Mouse (Mus musculus) granulocyte monocyte progenitor cell, adult 5-6 weeks (primary cell): ENCODE measurements around the gene Spdye4a. TPM values are rescaled to one million over a fixed set of nuclear protein-coding genes. Genes with fewer than 3 reads are reported as not detected.

Source experiments
- ATAC-seq: replicated peaks from 2 replicates; pipeline ENCODE4 v1.8.0; 2016; ENCODE audit warnings: mild to moderate bottlenecking, moderate TSS enrichment, inconsistent platforms; ENCODE audit not compliant: poor library complexity, severe bottlenecking
- total RNA-seq, 2 experiments: library from RNA; stranded (forward) in 1 of 2; stranded (reverse) in 1 of 2; fragments of 200-712, 200-1000 nt in 1 of 2; fragments of >200 nt in 1 of 2; fragmentation: Nextera tagmentation in 1 of 2; gene quantifications; 2 replicates each; pipeline ENCODE4 v1.2.3; 2014 to 2017

Spdye4a gene
- total RNA-seq (2014; fragmentation: Nextera tagmentation) = not detected in 2 replicates
- total RNA-seq (2017) = not detected in 2 replicates

DNA sequence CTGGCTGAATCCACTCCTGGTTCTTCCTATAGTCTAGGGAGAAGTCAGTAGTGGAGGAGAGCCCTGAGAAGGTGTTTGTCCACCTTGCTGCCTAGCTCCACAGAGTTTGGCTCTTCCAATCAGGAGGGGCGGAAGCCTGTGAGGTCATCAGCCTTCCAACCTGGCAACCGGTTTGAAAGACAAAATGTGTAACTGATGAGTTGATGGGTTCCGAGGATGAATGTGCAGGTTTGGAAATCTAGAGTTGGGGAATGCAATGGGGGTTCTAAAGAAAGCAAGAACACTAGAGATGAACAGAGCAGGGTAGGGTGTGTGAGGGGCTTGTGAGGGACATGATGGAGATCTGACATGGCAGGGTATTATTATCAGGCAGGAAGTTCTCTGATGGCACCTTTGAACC is at the start of gene Spdye4a:
Spdye4a (minus strand) TSS at position 101 of the 400 bp plus-strand sequence.
- no peak for ATAC-seq

DNA sequence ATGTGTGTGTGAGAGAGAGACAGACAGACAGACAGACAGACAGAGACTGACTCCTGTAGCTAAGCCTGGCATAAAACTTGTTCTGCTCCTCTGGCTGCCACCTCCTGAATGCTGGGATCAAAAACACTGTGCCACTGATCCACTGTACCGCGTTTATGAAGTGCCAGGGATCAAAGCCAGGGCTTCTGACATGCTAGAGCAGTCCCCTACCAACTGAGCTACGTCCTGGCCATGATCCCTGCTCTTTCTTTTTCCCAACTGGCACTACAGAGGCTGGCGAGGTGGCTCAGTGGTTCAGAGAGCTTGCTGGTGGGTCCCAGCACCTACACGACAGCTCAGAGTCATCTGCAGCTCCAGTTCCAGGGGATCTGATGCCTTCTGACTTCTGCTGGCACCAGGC is 49.1 kb upstream of the Spdye4a start:
- no peak for ATAC-seq

DNA sequence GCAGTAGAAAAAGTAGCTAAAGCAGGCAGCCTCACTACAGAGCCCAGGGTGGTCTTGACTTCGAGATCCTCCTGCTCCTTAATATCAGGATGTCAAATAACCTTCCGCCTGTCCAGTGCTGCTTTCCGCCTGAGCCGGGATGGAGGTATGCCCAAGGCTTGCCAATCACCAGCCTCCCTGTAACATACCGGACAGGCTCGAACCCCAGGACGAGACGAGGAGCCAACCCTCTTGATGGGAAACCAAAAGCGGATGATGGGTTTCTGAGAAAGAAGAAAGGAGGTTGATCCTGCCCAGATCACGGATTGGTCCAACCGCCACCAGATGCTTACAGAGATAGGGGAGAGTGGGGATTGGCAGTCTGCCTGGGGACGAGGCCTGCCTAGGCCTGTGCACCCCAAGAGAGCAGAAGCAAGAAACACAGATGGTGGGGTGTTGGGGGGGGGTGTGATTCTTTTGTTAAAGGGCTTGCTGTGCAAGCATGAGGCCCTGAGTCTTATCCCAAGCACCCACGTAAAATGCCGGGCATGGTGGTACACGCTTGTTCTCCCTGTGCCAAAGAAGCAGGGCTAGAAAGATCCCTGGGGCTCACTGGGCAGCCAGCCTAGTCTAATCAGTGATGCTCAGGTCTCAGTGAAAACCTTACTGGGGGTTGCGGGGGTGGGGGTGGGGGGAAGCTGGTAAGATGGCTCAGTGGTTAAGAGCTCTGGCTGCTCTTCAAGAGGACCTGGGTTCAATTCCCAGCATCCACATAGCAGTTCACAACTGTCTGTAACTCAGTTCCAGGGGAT is 46.0 kb upstream of the Spdye4a start:
- ATAC-seq = peak; percentile 17; the same call in 1 of the 2 replicates

DNA sequence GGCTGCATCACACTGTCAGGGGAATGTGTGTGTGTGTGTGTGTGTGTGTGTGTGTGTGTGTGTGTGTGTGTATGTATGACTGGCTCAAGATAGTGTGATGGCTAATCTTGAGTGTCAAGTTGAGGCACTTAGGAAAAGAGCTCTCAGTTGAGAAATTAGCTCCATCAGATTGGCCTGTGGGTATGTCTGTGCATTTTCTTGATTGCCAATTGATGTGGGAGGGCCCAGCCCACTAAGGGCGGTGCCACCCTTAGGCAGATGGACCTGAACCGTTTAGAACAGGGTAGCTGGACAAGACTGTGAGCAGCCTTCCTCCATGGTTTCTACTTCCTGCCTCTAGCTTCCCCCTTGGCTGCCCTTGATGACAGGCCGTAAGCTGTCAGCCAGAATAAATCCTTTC is 45.4 kb upstream of the Spdye4a start:
- peak; percentile 41 for ATAC-seq

DNA sequence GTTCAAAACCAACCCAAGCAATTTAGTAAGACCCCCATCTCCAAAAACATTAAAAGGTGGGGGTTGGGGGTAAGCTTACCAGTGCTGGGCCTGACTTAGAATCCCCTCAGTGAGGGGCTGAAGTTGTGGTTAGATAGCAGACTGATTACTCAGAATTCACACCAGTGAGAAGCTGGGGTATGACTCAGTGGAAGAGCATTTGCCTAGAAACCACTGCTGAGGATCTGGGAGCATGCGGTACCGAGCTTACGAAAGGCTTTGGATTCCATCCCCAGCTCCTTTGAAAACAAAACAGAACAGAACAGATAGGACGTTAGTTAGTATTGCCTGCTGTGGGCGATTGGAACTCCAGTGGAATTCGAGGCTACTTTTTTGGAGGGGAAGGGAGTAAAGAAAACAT is 45.0 kb upstream of the Spdye4a start:
- ATAC-seq = no peak

DNA sequence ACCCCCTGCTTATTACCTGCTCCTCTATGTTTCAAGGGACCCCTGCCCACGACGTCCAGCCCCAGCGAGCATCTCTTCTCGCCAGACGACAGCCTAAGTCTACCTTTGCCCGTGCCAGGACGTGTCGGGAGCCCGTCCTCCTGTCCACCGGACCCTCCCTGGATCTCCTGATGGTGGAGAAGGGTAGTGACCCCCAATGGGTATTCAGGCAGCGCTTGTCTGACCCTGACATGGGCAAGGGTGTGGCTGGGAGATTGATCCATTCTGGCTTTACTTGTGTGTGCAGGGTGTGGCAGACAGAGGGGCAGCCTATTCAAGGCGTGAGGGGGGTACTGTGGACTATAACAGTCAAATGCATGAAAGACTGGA is 43.4 kb upstream of the Spdye4a start:
- 0 out of 2 replicates have a peak, but pooled peaks have one; percentile 1 for ATAC-seq

DNA sequence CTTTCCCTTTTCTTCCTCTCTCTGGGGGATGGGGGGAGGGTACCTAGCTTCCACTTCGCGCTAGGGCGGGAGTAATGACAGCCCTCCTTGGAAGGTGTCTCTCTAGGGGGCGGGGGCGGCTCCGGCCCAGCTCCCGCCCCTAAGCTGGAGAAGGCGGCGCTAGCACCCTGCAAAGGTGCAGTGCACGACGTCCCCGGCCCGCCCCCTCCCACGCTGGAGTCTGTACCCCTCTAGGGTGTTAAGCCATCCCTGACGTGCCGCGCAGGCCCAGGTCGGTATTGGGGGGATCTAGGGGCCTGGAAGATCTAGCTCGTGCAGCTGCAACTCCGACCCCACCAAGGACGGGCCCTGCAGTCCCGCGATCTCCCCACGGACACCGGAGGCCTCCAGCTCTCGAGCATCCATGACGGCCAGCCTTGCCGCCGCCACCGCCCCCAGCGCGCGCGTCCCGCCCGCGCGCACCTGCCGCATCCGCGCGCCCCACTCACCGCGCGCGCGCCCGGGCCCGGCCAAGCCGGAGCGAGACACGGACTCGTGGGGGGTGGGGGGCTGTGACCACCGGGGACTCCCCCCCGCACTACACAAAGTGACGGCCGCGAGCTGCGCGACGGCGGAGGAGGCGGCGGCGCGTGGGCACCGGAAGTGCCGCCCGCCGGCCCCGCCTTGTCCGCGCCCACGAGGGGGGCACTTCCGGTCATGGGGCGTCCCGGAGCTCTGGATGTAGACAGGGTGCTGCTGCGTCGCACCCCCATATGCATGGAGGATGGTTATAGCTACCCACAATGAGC is 42.9 kb upstream of the Spdye4a start, which contains the start of gene Zfp316:
Zfp316 (minus strand) TSS at position 660 of the 788 bp plus-strand sequence.
- ATAC-seq = peak; percentile 75

DNA sequence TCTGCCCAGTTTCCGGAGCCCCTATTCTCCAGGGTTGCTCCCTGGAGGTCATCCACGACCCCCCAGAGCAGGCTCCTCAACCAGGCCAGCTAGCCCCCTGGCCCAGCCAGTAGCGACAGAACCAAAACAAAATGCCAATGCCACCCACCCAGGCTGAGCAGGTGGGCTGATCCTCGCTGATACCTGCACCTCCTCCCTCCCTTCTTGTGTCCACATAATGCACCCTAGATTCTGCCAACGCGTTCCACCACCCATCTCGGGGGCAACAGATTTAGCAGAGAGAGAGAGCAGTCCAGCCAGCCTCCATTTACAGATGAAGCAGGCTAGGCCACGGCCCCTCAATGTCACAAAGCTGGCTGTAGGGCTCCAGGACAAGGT is 42.3 kb upstream of the Spdye4a start:
- ATAC-seq = no peak

DNA sequence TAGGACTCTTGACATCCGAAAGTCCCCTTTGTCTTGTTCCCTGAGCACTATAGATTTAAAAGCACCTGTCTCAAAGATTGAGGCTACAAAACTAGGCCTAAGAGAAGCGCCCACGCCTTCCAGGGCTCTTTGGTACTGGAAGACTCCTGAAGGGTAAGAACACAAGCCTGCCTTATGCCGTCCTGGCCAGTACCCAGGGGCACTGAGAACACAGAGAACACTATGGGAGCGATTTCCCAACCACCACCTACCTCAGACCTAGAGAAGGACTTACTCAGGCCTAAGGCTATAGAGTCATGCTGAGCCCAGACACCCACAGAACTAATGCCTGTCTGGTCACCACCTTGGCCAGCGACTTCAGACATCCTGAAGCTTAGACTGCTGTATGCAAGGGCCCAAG is 40.1 kb upstream of the Spdye4a start:
- no peak for ATAC-seq

DNA sequence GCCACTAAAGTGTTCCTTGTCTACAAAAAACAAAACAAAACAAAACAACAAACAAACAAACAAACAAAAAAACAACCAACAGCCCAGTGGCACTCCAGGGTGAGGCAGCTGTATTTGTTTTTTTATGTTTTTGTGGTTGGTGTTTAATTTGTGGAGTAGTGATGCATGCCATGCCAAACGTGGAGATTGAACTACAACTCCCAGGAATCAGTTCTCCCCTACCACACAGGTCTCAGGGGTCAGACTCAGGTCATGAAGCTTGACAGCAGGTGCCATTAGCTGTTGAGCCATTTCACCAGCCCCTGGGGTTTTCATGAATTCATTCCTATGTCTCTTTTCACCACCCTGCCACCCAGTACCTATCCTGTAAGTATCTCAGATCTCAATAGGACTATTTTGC is 38.7 kb upstream of the Spdye4a start:
- no peak for ATAC-seq

DNA sequence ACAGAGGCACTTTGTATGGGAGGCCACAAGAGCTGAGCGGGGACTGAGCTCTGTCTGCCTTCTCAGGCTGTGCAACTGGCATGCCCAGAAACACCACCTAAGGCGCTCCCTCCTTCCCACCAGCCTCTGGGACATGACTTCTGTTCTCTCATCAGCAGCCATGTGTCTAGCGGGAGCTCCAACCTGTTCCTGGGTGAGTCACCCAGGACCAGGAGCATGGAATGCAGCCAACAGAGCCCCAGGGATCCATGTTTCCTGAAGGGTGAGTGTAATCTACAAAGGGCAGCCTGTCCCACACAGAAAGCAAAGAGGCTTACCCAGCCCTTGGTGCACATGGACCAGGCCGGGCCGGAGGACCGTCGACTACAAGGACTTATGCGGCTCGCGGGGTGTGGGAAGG is 38.0 kb upstream of the Spdye4a start:
- ATAC-seq = no peak

DNA sequence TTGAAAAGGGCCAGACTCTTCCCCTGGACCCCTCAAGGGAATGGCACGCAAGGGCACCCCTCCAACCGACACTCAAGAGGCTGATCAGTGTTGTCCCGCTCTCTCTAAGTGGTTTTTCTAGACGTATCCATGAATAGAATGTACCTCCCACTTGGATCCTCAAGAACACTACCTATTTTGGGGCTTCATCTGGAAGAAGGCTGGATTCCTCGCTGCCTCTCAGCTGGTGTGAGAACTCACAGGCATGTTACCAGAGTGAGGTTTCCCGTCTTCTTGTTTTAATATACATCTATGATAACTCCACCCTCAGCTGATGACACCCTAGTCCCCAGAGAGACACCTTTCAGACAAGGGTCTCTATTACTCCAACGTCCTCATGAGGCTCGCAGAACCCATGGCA is 34.9 kb upstream of the Spdye4a start:
- ATAC-seq = no peak

DNA sequence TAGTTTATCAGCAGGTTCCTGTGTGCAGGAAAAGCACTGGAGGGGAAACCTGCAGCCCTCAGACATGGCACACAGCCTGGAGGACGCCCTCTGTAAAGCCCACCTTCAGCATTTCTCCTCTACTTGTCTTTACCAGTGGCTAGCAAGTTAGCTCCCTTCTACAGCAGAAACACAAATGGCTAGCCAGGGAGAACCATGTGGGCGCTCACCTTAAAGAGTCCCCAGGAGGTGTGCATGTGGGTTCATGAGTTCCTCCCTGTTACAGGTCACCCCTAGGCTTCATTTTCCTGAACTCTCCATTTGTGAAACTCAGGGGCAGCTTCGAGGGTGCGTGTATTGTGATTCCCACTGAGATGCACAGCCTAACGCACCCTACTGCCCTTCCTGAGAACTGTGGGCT is 29.1 kb upstream of the Spdye4a start:
- ATAC-seq = no peak

DNA sequence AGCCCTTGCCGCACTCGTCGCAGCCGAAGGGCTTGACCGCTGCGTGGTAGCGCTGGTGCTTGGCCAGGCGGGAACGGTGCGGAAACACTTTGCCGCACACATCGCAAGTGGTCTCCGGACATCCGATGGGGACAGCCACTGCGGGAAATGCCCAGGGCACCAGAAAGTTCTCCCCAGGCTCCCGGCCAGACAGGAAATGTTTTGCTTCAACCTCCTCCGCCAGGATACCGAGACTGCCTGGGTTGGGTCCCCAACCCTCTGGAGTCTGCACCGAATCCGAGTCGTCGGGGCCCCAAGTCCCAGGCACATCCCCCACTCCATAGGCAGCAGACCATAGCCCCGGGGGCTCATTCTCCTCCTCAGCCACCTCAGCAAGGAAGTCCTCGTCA is 28.4 kb upstream of the Spdye4a start:
- ATAC-seq = peak; percentile 6; the same call in 1 of the 2 replicates

DNA sequence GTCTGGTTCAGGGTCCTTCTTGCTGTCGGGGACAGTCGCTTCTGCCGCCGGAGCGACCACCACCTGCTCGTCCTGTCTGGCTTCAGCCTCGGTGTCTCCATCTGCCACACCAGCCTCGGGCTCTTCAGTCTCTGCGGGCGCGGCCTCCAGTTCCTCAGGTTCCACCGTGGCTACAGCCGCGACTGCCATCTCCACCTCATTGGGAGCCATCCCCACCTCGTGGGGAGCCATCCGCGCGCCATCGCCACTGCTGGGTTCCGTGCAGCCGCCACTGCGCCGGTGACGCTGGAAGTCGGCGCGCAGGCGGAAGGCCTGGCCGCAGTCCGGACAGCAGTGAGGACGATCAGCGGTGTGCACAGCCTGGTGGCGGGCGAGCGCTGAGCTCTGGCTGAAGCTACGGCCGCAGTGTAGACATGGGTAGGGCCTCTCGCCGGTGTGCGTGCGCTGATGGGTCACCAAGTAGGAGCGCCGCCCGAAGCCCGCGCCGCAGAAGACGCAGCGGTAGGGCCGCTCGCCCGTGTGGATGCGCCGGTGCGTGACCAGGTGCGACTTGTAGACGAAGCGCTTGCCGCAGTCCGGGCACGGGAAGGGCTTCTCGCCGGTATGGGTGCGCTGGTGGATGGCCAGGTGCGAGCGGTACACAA is 27.9 kb upstream of the Spdye4a start:
- ATAC-seq = peak; percentile 21; the same call in 1 of the 2 replicates

DNA sequence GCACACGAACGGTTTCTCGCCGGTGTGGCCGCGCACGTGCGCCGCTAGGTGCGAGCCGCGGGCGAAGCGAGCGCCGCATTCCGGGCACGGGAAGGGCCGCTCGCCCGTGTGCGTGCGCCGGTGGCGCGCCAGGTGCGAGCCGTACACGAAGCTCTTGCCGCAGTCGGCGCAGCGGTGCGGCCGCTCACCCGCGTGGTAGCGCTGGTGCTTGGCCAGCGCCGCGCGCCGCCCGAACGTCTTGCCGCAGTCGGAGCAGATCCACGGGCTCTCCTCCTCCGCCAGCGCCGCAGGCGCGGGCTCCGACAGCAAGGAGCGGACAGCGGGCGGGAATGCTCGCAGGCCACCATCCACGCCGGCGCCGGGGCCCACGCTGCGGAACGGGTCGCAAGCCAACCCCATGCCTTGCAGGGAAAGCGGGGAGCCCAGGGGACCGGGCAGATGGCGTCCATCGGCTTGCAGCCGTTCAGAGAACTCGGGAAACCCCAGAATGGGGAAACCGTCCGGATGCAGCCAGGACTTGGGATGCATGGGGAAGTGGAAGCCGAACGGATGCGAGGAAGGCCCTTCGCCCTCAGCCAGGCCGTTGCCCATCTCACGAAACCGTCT is 27.3 kb upstream of the Spdye4a start:
- peak; percentile 58 for ATAC-seq

DNA sequence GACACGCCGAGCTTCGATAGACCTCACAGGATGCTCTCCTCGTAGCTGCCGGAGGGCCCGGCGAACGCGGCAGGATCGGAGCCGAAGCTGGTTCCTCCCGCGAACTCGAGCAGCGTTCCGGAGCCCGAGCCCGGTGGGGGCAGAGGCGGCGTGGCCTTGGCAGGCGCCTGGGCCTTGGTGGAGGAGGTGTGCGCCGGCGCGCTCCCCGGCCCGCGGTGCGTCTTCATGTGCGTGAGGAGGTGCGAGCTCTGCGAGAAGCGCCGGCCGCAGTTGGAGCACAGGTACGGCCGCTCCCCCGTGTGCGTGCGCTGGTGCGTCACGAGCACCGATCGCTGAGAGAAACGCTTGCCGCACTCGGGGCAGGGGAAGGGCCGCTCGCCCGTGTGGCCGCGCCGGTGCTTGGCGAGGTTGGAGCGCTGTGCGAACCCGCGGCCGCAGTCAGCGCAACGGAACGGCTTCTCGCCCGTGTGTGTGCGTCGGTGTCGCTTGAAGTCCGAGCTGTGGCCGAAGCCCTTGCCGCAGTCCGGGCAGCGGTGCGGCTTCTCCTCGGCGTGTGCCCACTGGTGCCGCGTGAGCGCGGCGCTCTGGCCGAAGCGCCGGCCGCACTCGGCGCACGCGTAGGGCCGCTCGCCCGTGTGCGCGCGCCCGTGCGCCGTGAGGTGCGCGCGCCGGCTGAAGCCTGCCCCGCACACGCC is 26.6 kb upstream of the Spdye4a start:
- peak; percentile 15; the same call in 1 of the 2 replicates for ATAC-seq

DNA sequence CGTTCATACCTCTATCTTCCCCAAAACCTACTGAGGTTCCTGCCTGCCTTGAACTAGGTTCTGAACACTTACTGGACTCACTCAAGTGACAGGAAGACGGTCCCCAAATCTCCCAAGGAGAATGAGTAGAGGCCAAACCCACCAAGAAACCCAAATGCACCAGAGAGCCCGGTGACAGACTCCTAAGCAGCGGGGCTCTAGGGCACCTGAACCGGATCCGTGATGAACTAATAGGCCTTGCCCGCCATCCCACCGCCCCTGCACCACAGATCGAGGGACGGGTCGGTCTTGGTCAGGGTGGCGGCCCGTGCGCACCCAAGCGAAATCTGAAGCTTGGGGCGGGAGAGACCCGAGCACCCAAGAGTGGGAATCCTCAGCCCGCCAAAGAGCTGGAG is 26.1 kb upstream of the Spdye4a start:
- ATAC-seq = no peak

DNA sequence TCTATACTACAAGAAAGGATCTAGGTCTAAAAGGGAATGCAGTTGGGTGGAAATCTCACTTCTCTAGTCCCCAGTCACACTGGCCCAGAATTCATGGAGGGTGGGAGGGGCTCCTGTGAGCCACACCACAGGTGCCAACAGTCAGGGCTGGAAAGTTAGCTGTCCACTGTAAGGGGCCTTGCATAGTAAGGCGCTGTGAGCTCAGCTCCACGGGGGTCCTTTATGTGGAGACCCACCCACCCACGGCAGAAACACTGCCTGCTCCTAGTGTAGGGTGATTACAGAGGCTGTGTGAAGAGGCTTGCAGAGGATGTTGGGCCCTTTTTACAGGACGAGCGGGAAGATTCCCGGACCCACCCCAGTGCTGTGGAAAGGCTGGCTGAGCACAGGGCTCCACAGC is 25.3 kb upstream of the Spdye4a start:
- ATAC-seq = no peak

DNA sequence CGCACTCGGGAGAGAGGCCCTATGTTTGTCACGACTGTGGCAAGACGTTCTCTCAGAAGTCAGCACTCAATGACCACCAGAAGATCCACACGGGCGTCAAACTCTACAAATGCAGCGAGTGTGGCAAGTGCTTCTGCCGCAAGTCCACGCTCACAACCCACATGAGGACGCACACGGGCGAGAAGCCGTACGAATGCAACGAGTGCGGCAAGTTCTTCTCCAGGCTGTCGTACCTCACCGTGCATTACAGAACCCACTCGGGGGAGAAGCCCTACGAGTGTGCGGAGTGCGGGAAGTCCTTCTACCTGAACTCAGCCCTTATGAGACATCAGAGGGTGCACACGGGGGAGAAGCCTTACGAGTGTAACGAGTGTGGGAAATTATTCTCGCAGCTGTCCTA is 18.2 kb upstream of the Spdye4a start:
- no peak for ATAC-seq
